Mouse (Mus musculus) intestine, embryonic 16.5 days (tissue): Measurements from ENCODE around the gene 1700025G04Rik. TPM values are rescaled to one million over a fixed set of nuclear protein-coding genes. Genes with fewer than 3 reads are reported as not detected.

ENCODE experiments used
- ATAC-seq: fragments of 200-750 bp; cut with Nextera tagmentation; 2 replicates; pipeline ENCODE4 v1.8.0; 2017; ENCODE audit warnings: moderate TSS enrichment, moderate library complexity
- H3K27ac ChIP-seq: fragments of 300-500 bp; sonication (generic); 2 replicates; pipeline ENCODE4 v1.5.1; 2014; ENCODE audit warnings: mild to moderate bottlenecking, low read length
- H3K27me3 ChIP-seq: fragments of 300-500 bp; sonication (generic); replicated peaks from 2 replicates; pipeline ENCODE4 v1.6.1; 2014; ENCODE audit warnings: low read length, control low read depth, mixed read lengths; ENCODE audit not compliant: control insufficient read depth, insufficient read depth
- H3K36me3 ChIP-seq: fragments of 300-500 bp; sonication (generic); 2 replicates; pipeline ENCODE4 v1.6.1; 2014; ENCODE audit warnings: low read length, control low read depth; ENCODE audit not compliant: control insufficient read depth, insufficient read depth
- H3K4me1 ChIP-seq: fragments of 300-500 bp; sonication (generic); 2 replicates; pipeline ENCODE4 v1.6.1; 2014; ENCODE audit warnings: low read length, control low read depth, mixed read lengths; ENCODE audit not compliant: control insufficient read depth, insufficient read depth
- H3K4me2 ChIP-seq: fragments of 300-500 bp; sonication (generic); 2 replicates; pipeline ENCODE4 v1.6.1; 2014; ENCODE audit warnings: low read depth, low read length, control low read depth
- H3K4me3 ChIP-seq: fragments of 300-500 bp; sonication (generic); 2 replicates; pipeline ENCODE4 v1.5.1; 2014; ENCODE audit warnings: mild to moderate bottlenecking, low read length
- H3K9ac ChIP-seq: fragments of 300-500 bp; sonication (generic); 2 replicates; pipeline ENCODE4 v1.6.1; 2014; ENCODE audit warnings: low read depth, low read length
- H3K9me3 ChIP-seq: fragments of 300-500 bp; sonication (generic); 2 replicates; pipeline ENCODE4 v1.6.1; 2016; ENCODE audit warnings: low read length, control low read depth; ENCODE audit not compliant: control insufficient read depth
- WGBS: fragments of 180-500 bp; shearing (Covaris S2); extraction: QIAGEN DNeasy Blood & Tissue Kit; methylation state at CpG from one replicate; pipeline ENCODE4 v1.1.7; 2014; 5-methylcytosine and 5-hydroxymethylcytosine counted together
- polyA plus RNA-seq: library from polyadenylated mRNA; unstranded; fragments of >200 nt; fragmentation: Nextera tagmentation; extraction: Ambion mirVana; gene quantifications from 2 replicates; pipeline ENCODE4 v1.2.1, GENCODE M21; 2015

The 1700025G04Rik gene
- polyA plus RNA-seq, 1 experiment from 2014 or later = 18.5 TPM

GRCm38 (mm10) chr1:151985056-151985455 is 104.9 kb downstream of the 1700025G04Rik start:
- 65% methylated on average over 1 of the region's 1 CpGs for WGBS
- Histone ChIP-seq H3K4me3 (no peak overlapping the region), H3K27me3 (no peaks in the 10 kb centered on the region), H3K9ac (no peak overlapping the region), H3K9me3 (no peaks in the 10 kb centered on the region), H3K27ac (peak overlapping the region; percentile 66; the same call in 1 of the 2 replicates), H3K4me2 (no peak overlapping the region), H3K36me3 (no peaks in the 10 kb centered on the region), H3K4me1 (peaks cover 24% of the 10 kb centered on the region)
- ATAC-seq = peak; percentile 83

GRCm38 (mm10) chr1:151983991-151984390 is 105.9 kb downstream of the 1700025G04Rik start:
- H3K27ac ChIP-seq = no peak overlapping the region
- H3K4me3 ChIP-seq = no peak overlapping the region
- H3K27me3 ChIP-seq = no peaks in the 10 kb centered on the region
- H3K4me1 ChIP-seq = peaks cover 21% of the 10 kb centered on the region
- no peaks in the 10 kb centered on the region for H3K9me3 ChIP-seq
- H3K4me2 ChIP-seq = no peak overlapping the region
- ATAC-seq = no peak
- 48% methylated on average over 4 of the region's 4 CpGs for WGBS
- no peak overlapping the region for H3K9ac ChIP-seq
- no peaks in the 10 kb centered on the region for H3K36me3 ChIP-seq

- H3K9ac ChIP-seq = no peak overlapping the region
- 74% methylated on average over 7 of the region's 7 CpGs for WGBS
These were observed 109.4 kb downstream of the 1700025G04Rik start for GRCm38 (mm10) chr1:151980498-151980897.

DNA sequence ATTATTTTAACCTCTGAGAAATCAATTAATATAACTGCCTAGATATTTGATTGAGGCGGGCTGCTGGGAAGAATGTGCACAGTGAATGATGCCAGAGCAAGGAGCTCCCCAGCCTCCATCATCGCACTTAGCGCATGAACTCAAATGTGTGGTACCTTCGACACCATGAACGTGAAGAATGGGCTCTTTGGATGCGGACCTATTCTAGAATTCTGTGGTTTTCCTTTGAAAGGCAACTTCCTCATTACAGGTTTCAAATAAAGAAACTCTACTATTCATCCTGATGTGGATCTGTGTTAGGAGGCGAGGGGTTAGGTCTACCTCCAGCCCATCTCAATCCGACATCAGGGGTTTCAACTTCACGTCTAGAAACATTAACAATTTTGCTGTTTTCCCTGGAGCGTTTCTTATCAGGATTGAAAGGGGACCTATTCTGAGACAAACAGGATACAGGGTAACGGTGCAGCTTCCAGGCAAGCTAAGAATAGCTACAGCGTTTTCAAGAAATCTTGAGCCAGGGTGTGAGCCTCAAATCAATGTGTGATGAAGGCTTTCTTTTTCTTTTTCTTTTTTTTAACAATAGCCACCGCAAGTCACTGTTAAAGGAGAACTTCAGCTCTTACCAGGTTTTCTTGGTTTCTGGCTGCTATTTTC is 110.0 kb downstream of the 1700025G04Rik start:
- ATAC-seq = no peak
- Histone ChIP-seq H3K27ac (no peak overlapping the region), H3K9ac (no peak overlapping the region), H3K4me2 (no peak overlapping the region), H3K4me3 (no peak overlapping the region), H3K4me1 (peaks cover 5% of the 10 kb centered on the region; the same call in 1 of the 2 replicates), H3K36me3 (no peaks in the 10 kb centered on the region), H3K9me3 (no peaks in the 10 kb centered on the region), H3K27me3 (no peaks in the 10 kb centered on the region)
- 84% methylated on average over 13 of the region's 13 CpGs for WGBS

More at GRCm38 (mm10) chr1:151980498-151980897, 109.4 kb downstream of the 1700025G04Rik start:
- Histone ChIP-seq H3K36me3 (no peaks in the 10 kb centered on the region), H3K4me3 (no peak overlapping the region), H3K9me3 (no peaks in the 10 kb centered on the region), H3K4me2 (no peak overlapping the region), H3K27me3 (no peaks in the 10 kb centered on the region), H3K4me1 (peaks cover 6% of the 10 kb centered on the region; the same call in 1 of the 2 replicates), H3K27ac (no peak overlapping the region)
- ATAC-seq = no peak

- no peak for ATAC-seq
These were observed 111.2 kb downstream of the 1700025G04Rik start for GRCm38 (mm10) chr1:151978751-151979150.

GRCm38 (mm10) chr1:151977596-151977995 is 112.3 kb downstream of the 1700025G04Rik start:
- no peak overlapping the region; the same call in 1 of the 2 replicates for H3K27ac ChIP-seq
- WGBS = 68% methylated on average over 5 of the region's 5 CpGs
- H3K4me3 ChIP-seq = no peak overlapping the region
- H3K36me3 ChIP-seq = no peaks in the 10 kb centered on the region
- no peak for ATAC-seq
- H3K4me2 ChIP-seq = no peak overlapping the region
- H3K4me1 ChIP-seq = no peaks in the 10 kb centered on the region
- no peaks in the 10 kb centered on the region for H3K27me3 ChIP-seq
- H3K9ac ChIP-seq = no peak overlapping the region
- H3K9me3 ChIP-seq = no peaks in the 10 kb centered on the region

More at GRCm38 (mm10) chr1:151978751-151979150, 111.2 kb downstream of the 1700025G04Rik start:
- Histone ChIP-seq H3K36me3 (no peaks in the 10 kb centered on the region), H3K4me3 (no peak overlapping the region), H3K9me3 (no peaks in the 10 kb centered on the region), H3K4me2 (no peak overlapping the region), H3K27ac (no peak overlapping the region), H3K9ac (no peak overlapping the region), H3K4me1 (no peaks in the 10 kb centered on the region), H3K27me3 (no peaks in the 10 kb centered on the region)
- WGBS = 87% methylated on average over 15 of the region's 15 CpGs

GRCm38 (mm10) chr1:151976850-151977249 is 113.1 kb downstream of the 1700025G04Rik start:
- Histone ChIP-seq H3K9ac (no peak overlapping the region), H3K4me3 (no peak overlapping the region), H3K36me3 (no peaks in the 10 kb centered on the region), H3K4me1 (no peaks in the 10 kb centered on the region), H3K4me2 (no peak overlapping the region), H3K27ac (no peak overlapping the region), H3K27me3 (no peaks in the 10 kb centered on the region), H3K9me3 (no peaks in the 10 kb centered on the region)
- 60% methylated on average over 3 of the region's 3 CpGs for WGBS
- ATAC-seq = no peak

DNA sequence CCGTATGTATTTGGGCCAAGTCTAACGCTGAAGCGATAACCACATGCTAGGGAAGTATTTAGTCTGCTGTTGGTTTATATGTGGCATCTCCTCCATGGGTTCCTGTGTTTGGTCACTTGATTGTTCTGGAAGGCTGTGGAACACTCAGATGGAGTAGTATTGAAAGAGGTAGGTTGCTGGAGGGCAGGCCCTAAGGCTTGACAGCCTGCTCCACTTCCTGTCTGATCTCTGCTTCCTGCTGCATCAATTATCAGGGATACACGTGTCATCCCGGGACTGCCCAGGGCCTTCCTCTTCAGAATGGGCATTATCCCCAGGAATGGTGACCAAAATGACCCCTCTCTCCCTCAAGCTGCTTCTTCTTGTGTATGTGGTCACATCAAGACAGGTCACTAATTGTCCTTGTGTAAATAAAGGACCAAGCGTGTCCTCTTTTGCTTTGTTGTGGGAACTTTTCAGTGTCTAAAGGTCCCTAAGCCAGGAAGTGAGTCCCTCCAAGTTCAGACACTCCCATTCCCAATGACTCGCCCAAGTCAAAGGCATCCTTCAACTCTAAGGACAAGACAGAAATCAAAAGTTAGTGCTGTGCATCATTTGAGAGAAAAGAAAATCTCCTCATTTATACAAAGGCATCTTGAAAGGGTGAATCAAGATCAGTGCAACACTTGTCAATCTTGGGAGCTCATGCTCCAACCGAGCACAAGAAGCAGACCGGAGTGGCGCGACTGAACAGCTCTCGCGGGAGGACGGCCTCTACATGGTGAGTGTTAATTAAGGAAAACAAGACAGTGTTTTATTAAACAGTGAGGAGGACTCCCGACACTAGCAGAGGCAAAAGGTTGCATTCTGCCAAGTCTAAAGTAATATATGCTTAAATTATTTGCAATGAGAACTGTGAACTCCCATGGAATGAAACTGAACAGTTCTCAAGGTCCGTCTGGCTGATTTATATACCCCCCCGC is 114.2 kb downstream of the 1700025G04Rik start:
- ATAC-seq = no peak
- Histone ChIP-seq H3K27me3 (no peaks in the 10 kb centered on the region), H3K4me2 (no peak overlapping the region), H3K27ac (no peak overlapping the region), H3K9ac (no peak overlapping the region), H3K4me1 (no peaks in the 10 kb centered on the region), H3K9me3 (no peaks in the 10 kb centered on the region), H3K4me3 (no peak overlapping the region), H3K36me3 (no peaks in the 10 kb centered on the region)
- WGBS = 74% methylated on average over 17 of the region's 17 CpGs

- Histone ChIP-seq H3K9ac (no peak overlapping the region), H3K27ac (no peak overlapping the region), H3K4me3 (no peak overlapping the region), H3K27me3 (no peaks in the 10 kb centered on the region), H3K4me1 (no peaks in the 10 kb centered on the region), H3K4me2 (no peak overlapping the region), H3K9me3 (no peaks in the 10 kb centered on the region), H3K36me3 (no peaks in the 10 kb centered on the region)
- ATAC-seq = no peak
- 73% methylated on average over 8 of the region's 8 CpGs for WGBS
These were observed 115.0 kb downstream of the 1700025G04Rik start for GRCm38 (mm10) chr1:151974887-151975286.
